Mouse (Mus musculus) hindlimb bud, embryonic 11.5 days (tissue): ENCODE measurements around the gene Bri3.
A peak's percentile ranks its signal among the peaks of the same experiment; 100 is the strongest.
"Not testable (repeated sequence)": the region's sequence is repeated elsewhere in the genome, so short reads cannot be mapped to it uniquely, and the experiment has no call there.

Experiments used
- DNase-seq: peaks from one replicate; pipeline ENCODE4 v3.0.0-alpha.2; 2012; ENCODE audit warnings: low read depth, low spot score; ENCODE audit errors: extremely low spot score

Gene Bri3

DNA sequence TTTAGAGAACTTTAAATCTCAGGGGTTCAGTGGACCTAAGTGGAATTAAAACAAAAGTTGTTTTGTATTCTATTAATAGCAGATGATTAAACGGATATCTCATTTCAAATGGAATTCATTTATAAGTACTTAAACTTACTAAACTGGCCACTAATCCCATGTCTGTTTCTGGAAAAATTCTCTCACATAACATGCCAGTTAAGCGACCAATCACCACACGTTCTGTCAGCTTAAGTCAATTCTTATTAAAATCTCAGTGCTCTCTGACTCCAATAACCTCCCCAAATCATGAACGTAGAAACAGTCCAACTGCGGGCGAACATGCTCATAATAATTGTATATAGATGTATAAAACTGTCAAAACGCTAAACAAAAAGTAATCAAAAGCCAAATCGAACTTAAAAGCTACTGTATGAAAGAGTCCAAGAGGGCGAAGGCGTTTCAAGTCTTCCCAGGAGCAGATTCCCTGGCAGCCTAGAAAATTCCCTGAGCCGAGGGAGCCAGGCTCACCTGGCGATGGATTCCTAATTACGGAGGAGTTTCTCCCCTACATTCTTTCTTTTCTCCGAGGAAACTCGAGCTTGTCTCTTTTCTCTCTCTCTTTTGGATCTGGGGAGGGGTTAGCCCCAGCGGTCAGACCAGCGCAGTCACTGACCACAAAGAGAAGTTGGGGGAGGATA is 112.7 kb downstream of the Bri3 start:
- peak; percentile 8 for DNase-seq

DNA sequence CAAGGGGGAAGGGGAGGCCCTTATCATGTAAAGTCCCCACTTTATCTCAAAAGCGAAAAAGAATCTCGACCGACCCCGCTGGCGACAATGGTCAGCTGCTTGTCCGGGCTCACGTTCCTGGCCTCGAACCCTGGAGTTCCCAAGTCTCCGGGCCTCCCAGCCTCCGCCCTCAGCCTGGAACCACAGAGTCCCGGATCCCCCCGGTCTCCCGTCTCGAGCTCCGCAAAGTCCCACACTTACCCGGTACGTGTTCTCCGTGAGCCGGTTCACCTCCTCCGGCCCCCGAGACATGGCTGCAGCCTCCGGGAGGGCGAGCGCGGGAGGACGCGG is 113.3 kb downstream of the Bri3 start:
- DNase-seq, result no peak

DNA sequence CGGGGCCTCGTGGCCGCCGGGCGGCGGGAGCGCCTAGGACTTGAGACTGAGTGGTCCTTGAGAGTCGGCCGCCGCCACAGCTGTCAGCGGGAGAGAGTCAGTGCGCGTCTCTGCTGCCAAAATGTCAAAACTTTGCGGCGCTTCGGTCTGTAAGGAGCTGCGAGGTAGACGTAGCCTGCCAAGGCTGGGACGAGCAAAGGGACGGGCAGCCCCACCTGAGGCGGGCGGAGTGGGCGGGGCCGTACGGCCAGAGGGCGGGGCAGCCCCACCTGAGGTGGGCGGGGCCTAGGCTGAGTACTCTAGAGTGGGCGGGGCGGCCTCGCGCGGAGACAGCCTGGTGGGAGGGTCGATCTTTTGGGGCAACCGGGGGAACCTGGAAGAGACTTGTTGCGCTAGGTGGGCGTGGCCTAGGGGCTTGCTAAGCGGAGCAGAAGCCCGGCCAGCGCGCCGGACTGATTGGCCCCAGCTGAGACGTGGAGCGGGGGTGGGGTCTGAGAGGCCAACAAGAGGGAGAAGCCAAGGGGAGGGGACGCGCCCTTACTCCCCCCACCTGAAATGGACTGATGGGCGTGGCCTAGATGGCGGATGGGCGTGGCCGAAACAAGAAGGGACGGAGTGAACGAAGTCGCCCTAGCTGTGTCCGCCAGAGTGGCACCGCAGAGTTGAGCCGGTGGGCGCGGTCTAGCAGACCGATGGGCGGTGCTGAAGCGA is 113.8 kb downstream of the Bri3 start, which contains the start of gene Baiap2l1:
Gene Baiap2l1 (minus strand): TSS at position 232 of the 711 bp plus-strand sequence.
- DNase-seq, result peak; percentile 47

DNA sequence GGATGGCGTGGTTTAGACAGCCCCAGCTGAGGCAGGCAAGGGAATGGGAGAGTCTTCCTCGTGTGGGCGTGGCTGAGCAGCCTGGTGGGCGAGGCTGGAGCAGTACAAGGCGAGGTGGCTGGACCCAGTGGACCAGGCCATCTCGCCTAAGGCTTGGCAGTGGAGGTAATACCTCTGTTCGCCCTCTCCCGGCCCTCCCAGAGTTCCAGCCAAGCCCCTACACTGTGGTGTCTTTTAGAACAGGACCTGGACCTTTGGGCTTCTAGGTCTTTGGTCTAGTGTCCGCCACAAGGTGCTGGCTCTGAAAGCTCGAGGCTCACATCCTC is 114.3 kb downstream of the Bri3 start:
- DNase-seq, result no peak

DNA sequence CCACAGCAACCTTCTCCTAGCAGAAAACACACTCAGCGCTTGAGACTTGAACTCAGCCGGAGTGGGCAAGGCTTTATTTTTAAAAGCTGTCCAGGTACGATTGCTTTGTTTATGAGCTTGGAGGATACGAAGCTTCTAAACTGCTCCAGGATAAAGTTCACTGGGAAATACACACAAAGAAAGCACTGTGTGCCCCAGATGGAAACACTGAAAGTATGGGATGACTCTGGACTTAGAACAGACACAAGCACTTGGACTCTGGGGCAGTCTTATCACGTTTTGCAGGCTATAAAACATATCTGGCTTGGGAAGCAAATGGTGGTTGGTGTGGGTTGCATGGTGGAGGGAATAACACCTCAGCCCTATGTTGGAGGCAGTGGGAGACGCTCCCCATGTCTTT is 115.6 kb downstream of the Bri3 start:
- no peak for DNase-seq

DNA sequence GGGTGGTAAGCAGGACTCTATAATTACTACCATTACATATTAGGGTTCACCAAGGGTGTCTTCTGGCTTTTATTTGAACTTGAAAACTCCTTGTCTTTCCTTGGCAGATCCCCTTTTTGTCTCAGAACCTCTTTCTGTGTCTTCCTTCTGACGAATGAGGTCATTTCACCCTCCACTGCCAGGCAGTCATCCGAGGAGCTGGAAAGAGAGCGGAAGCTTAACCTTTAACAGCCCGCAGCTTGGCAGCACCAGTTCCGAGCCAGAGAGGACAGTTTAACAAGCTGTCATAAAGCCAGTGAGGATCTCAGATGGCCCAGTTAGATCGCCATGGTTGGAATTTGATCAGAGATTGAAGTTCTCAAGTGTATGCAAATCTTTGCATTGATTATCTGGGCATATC is 116.1 kb downstream of the Bri3 start:
- DNase-seq, result no peak

DNA sequence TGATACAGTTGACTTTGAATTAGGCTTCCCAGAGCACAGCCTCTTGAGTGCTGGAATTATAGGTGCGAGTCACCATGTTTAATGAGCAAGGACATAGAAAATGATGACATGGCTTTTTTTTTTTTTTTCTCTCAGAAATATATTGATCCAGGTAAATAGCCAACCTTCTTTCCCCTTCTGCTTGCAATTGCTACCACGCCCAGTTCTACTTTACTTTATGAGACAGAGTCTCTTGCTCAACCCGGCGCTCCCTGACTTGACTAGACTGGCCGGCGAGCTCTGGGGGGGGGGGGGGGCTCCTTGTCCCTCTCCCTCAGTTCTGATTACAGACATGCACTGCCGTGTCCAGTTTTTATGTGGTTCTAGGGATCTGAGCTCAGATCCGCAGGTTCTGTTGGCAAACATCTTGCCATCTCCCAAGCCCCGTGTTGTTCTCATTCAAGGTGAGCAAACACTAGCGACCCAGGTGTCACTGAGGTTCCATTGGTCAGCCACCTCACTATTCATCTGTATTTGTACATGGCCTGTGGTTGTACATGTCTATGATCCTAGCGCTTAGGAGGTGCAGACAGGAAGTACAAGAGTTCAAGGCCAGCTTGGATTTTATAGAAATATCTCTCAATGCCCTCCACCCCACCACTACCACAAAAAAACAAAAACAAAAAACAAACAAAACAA is 120.6 kb downstream of the Bri3 start:
- DNase-seq, result no peak

DNA sequence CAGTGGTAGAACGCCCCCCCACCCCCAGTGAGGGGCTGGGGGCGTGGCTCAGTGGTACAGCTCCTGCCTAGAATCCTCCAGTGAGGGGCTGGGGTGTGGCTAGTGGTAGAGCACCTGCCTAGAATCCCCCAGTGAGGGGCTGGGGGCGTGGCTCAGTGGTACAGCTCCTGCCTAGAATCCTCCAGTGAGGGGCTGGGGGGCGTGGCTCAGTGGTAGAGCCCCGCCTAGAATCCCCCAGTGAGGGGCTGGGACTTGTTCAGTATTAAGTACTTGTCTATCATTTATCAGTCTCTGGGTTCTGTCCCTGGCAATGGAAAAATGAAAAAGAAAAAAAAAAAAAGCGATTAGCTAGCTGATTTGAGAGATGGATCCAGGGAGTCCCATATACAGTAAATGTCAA is 122.3 kb downstream of the Bri3 start:
- not testable (repeated sequence) for DNase-seq

DNA sequence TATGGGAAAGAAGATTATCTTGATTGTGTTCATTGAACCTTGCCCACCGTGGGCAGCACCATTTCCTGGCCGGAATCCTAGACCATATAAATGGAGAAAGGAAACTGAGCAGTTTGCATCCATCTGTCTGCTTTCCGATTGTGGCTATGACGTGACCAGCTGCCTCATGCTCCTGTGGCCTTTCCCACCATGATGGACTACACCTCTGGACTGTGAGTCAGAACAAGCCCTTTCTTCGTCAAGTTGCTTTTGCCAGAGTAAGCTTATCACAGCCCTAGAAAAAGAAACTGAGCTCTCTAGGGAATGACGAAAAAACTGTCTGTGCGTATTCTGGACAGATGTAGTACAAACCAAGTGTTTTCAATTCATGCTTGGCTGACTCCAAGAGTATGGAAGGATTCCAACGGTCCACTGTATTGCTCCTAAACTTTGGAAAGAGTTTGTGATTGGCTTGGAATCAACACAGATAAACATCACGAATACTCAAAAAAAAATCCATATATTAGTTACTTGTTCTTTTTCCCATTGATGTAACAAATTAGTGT is 124.5 kb downstream of the Bri3 start:
- no peak for DNase-seq

DNA sequence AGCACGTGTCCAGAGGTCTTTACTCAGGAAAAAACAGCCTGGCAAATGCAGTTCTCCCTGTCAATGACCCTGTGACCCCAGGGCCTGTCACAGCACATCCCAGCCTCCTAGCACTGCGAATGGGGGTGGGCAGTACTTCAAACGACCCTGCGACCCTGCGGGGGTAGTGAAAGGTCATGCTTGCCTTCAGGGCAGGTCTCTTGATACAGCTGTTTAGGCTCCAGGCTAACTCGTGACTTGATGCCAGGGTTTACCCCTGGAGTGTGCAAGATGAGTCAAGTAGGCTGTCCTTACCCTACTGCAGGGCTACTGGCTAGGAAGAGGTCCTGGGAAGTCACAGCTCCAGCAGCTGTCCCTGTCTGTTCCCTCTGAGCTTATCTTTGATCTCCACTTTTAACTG is 126.7 kb downstream of the Bri3 start:
- no peak for DNase-seq

DNA sequence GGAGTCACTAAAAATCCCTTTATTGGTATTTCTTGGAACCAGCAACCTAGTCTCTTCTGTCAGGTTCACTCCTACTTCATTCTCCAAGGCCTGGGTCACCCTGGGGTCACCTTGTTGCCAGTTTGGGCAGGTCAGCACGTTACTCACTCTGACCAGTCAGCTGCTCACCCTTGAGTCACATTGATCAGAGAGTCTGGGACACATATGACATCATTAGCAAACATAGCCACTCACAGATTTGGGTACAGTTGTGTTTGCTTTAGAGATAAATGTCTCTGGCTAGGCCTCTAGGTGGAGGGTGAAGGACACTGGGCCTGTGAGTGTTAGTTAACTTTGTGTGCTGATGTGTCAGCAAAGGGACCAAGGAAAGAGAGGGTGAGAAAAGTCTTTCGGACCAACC is 127.9 kb downstream of the Bri3 start:
- no peak for DNase-seq

DNA sequence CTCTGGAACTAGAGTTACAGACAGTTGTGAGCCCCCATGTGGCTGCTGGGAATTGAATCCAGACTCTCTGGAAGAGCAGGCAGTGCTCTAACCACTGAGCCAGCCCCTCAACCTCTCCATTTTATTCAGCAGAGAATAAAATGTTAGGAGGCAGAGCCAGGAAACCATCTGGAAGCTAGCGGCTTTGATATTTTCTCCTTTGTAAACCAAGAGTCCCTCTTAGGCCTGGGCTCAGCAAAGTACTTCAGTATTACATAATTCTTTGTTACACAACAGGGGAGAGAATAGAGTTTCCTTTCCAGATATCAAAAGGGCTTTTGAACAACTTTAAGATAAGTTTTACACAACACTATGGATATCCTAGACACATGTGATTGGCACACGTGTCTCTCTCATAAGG is 128.6 kb downstream of the Bri3 start:
- DNase-seq, result no peak

DNA sequence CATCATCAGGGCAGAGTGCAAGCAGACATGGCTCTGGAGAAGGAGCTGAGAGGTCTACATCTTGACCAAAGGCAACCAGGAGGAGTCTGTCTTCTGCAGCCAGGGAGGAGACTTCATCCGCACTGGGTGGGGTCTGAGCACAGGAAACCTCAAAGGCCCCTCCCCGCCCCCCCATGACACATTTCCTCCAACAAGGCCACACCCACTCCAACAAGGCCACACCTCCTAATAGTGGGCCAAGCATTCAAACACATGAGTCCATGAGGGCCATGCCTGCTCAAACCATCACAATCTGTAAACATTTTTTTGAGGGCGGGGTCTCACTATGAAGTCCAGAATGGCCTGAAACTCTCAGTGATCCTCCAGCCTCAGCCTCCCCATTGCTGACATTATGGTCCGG is 135.2 kb downstream of the Bri3 start:
- no peak for DNase-seq

DNA sequence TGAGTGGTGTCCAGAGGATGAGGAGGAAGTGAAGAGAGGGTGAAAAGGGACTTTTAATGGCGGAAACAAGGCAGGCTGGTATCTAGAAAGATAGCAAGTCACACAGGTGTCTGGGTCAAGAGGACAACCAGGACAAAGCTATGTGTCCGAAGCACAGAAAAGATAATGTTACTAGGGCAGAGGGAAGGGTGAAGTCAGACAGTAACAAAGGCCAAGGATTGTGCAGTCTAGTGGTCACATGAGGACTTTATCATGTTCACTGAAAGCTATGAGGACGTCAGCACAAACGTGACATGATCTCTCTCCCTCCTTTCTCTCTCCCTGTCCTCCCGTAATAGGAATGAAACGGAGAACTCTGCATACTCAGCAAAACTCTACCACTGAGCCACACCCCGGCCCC is 136.5 kb downstream of the Bri3 start:
- DNase-seq, result no peak

DNA sequence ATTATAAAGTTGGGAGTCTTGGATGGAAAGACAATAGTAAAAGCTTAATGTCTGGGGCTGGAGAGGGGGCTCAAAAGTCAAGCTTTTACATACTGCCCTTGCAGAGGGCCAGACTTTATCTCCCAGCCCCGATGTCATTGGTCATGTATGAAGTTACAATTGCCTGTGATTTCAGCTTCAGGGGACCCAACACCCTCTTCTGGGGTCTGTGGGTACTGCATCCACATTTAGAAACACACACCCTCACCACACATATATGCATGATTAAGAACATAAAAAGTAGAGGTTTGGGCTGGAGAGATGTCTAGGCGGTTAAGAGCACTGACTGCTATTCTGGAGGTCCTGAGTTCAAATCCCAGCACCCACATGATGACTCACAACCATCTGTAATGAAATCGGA is 137.5 kb downstream of the Bri3 start:
- no peak for DNase-seq

DNA sequence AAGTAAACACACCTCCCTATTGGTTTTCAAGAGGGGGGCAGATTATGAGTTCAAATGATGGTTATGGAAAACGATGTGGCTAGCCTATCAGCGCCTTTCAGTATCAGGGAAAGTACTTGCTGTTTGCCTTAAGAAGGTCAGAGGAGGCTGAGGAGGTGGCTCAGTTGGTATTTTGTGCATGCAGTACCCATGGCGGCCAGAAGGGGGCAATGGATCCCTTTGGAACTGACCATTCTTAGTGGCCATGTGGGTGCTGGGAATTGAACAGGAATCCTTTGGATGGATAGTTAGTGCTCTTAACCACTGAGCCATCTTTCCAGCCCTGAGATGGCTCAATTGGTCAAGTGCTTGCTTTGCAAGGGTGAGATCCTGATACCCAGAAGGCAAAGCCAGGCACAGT is 139.7 kb downstream of the Bri3 start:
- DNase-seq, result no peak

DNA sequence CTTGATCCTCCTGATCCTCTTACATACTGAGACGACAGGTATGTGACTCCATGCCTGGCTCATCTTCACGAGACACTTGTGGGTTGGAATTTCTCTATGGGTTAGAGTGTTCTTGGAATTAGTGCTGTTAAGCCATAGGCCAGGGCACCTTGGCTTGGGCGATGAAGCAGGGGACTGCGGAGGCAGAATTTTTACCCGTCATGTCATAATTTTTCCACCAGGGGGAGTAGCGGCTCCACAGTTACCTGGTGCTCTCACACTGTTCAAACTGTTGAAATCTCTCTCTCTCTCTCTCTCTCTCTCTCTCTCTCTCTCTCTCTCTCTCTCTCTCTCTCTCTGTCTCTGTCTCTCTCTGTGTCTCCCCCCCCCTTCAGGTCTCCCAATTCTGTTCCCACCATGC is 143.6 kb downstream of the Bri3 start:
- no peak for DNase-seq

DNA sequence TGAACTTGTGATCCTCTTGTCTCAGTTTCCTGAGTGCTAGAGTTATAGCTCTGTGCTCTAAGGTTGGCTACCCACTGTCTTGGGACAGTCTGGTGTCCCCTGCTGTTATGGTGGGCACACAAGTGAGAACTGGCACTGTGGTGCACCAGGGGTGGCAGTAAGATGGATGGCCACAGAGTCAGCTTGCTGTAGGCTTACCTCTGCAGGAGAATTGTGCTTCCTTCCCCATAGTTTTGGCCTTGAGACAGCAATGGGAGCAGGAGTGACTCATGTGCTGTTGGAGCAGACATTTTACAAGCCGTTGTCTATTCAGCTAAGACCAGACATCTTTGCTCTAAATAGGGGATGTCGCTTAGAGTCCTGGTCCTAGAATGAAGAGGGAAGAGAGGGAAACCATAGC is 149.9 kb downstream of the Bri3 start:
- no peak for DNase-seq

DNA sequence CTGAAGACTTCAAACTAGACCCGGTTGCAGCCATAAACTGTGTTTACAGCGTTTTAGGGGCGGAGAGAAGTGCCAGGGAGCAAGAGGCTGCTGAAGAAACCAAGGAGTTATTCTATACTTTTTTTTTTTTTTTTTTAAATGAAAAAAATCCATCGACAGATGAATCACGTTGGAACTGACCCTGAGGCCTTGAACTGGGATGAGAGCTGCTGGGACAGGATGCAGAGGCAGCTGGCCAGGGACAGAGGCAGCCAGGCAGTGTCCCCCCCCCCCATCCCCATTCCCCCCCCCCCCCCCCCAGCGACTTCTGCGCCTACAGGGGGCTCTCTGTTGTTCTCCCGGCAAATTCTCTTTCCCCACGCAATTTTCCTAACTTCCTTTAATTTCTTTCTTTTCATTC is 153.3 kb downstream of the Bri3 start:
- no peak for DNase-seq

DNA sequence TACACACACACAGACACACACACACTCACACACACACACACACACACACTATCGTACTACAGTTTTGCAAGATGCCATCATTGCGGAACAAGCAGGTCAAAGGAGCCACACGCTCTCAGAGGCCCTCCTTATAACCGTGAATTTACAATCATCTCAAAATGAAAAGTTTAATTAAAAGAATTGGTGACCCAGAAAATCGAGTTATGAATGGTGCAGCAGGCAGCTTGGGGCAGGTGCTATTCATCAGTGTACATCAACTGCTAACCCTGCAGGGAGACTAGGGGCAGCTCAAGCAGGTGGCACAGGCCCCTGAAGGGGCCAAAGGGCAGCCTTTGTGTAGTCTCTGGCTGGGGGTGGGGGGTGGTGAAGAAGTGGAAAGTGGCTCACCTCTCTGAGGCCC is 156.6 kb downstream of the Bri3 start:
- DNase-seq, result no peak

DNA sequence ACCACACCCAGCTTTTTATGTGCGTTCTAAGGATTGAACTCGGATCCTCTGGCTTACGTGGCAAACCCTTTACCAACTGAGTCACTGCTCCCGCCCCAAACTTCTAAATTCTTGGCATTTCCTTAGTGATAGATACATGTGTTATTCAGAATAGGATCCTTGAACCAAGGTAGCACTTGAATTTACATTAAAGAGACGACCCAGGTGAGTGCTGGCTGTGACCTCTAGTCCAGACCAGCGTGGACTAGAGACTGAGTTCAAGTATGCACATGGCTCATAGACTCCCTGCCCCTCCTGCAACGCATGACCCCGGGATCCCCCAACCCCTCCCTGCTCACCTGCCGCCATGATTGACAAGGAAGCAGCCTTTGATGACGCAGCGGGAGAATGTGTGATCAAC is 162.0 kb downstream of the Bri3 start:
- DNase-seq, result no peak

DNA sequence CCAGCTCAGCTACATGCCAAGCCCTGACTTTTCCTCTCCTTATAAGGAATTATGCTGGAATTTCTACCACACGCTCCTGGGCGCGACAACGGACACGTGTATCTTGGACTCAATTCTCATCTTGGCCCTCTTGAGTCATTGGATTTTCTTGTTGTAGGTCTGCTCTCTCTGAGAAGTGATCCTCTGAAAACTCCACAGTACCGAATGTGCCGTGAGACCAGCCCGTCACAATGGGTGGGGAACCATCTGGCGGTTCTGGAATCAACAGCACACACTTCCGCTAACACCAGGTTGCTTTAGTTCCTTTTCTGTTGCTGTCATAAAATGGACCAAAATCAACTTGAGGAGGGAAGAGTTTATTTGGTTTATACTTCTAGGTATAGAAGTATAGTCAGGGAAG is 166.4 kb downstream of the Bri3 start:
- no peak for DNase-seq
